Mouse (Mus musculus): ENCODE data around the gene Helz.
"Not testable (repeated sequence)": the region's sequence is repeated elsewhere in the genome, so short reads cannot be mapped to it uniquely, and the experiment has no call there.

The Helz gene

GRCm38 (mm10) chr11:107548204-107548975 lies 660 bp downstream of the Helz start:
- DNase-seq = peak in 1 of 2 experiments; percentile 46

GRCm38 (mm10) chr11:107559874-107560273 lies 12.1 kb downstream of the Helz start:
- DNase-seq = no peak

GRCm38 (mm10) chr11:107567431-107567830 lies 19.7 kb downstream of the Helz start:
- DNase-seq = no peak

- no peak for DNase-seq
Observed at GRCm38 (mm10) chr11:107568466-107568995, 20.8 kb downstream of the Helz start.

GRCm38 (mm10) chr11:107570891-107571290 lies 23.2 kb downstream of the Helz start:
- DNase-seq = not testable (repeated sequence)

- DNase-seq = no peak
Observed at GRCm38 (mm10) chr11:107571318-107571717, 23.6 kb downstream of the Helz start.

GRCm38 (mm10) chr11:107572551-107572950 lies 24.8 kb downstream of the Helz start:
- DNase-seq = no peak

GRCm38 (mm10) chr11:107573061-107573692 lies 25.4 kb downstream of the Helz start:
- DNase-seq = peak in 1 of 2 experiments; percentile 20

GRCm38 (mm10) chr11:107573847-107574246 lies 26.1 kb downstream of the Helz start:
- DNase-seq = peak in 1 of 2 experiments; percentile 23

GRCm38 (mm10) chr11:107574811-107575705 lies 27.3 kb downstream of the Helz start:
- DNase-seq = no peak

- DNase-seq = no peak
Observed at GRCm38 (mm10) chr11:107576186-107576585, 28.5 kb downstream of the Helz start.

GRCm38 (mm10) chr11:107577400-107577799 lies 29.7 kb downstream of the Helz start:
- DNase-seq = no peak

- DNase-seq = no peak
Observed at GRCm38 (mm10) chr11:107578226-107578625, 30.5 kb downstream of the Helz start.

GRCm38 (mm10) chr11:107580786-107581185 lies 33.1 kb downstream of the Helz start:
- no peak for DNase-seq

- no peak for DNase-seq
Observed at GRCm38 (mm10) chr11:107584660-107585451, 37.1 kb downstream of the Helz start.

GRCm38 (mm10) chr11:107586129-107586528 lies 38.4 kb downstream of the Helz start:
- not testable (repeated sequence) for DNase-seq

GRCm38 (mm10) chr11:107587141-107587540 lies 39.4 kb downstream of the Helz start:
- no peak for DNase-seq

- peak; percentile 41 to 52 for DNase-seq
Observed at GRCm38 (mm10) chr11:107592575-107592974, 44.8 kb downstream of the Helz start.

- no peak for DNase-seq
Observed at GRCm38 (mm10) chr11:107597381-107597780, 49.7 kb downstream of the Helz start.

GRCm38 (mm10) chr11:107605694-107606093 lies 58.0 kb downstream of the Helz start:
- DNase-seq = no peak

GRCm38 (mm10) chr11:107613906-107614305 lies 66.2 kb downstream of the Helz start:
- no peak for DNase-seq

GRCm38 (mm10) chr11:107615696-107616095 lies 68.0 kb downstream of the Helz start:
- DNase-seq = no peak
